Mouse (Mus musculus) neural tube, embryonic 13.5 days (tissue): Measurements from ENCODE around the gene Vps53. TPM values are rescaled to one million over a fixed set of nuclear protein-coding genes. Genes with fewer than 3 reads are reported as not detected.
"Not testable (repeated sequence)": the region's sequence is repeated elsewhere in the genome, so short reads cannot be mapped to it uniquely, and the experiment has no call there.

ENCODE experiments used
- ATAC-seq: fragments of 200-750 bp; cut with Nextera tagmentation; 2 replicates; pipeline ENCODE4 v1.8.0; 2017; ENCODE audit warnings: low read depth, mild to moderate bottlenecking, moderate TSS enrichment, moderate library complexity
- H3K27ac ChIP-seq: fragments of 300-500 bp; sonication (generic); replicated peaks from 2 replicates; pipeline ENCODE4 v1.5.1; 2015; ENCODE audit warnings: moderate library complexity, mild to moderate bottlenecking, inconsistent platforms
- H3K27me3 ChIP-seq: fragments of 300-500 bp; sonication (generic); 2 replicates; pipeline ENCODE4 v1.6.1; 2015; ENCODE audit warnings: mild to moderate bottlenecking, inconsistent platforms
- H3K36me3 ChIP-seq: fragments of 300-500 bp; sonication (generic); 2 replicates; pipeline ENCODE4 v1.6.1; 2015; ENCODE audit warnings: mild to moderate bottlenecking, inconsistent platforms
- H3K4me1 ChIP-seq: fragments of 300-500 bp; sonication (generic); replicated peaks from 2 replicates; pipeline ENCODE4 v1.6.1; 2015; ENCODE audit warnings: inconsistent platforms
- H3K4me2 ChIP-seq: fragments of 300-500 bp; sonication (generic); 2 replicates; pipeline ENCODE4 v1.6.1; 2015; ENCODE audit warnings: inconsistent platforms, mild to moderate bottlenecking, moderate library complexity
- H3K4me3 ChIP-seq: fragments of 300-500 bp; sonication (generic); 2 replicates; pipeline ENCODE4 v1.5.1; 2015; ENCODE audit warnings: mild to moderate bottlenecking, inconsistent platforms
- H3K9ac ChIP-seq: fragments of 300-500 bp; sonication (generic); 2 replicates; pipeline ENCODE4 v1.6.1; 2015; ENCODE audit warnings: moderate library complexity, mild to moderate bottlenecking, inconsistent platforms
- H3K9me3 ChIP-seq: fragments of 300-500 bp; sonication (generic); 2 replicates; pipeline ENCODE4 v1.6.1; 2016; ENCODE audit warnings: inconsistent platforms
- WGBS: fragments of 180-500 bp; shearing (Covaris S2); methylation state at CpG from one replicate; pipeline ENCODE4 v1.1.7; 2015; 5-methylcytosine and 5-hydroxymethylcytosine counted together
- polyA plus RNA-seq: library from polyadenylated mRNA; unstranded; fragments of >200 nt; fragmentation: Nextera tagmentation; extraction: Ambion mirVana; gene quantifications from 2 replicates; pipeline ENCODE4 v1.2.1, GENCODE M21; 2015

Gene Vps53
- 68.7 and 69.3 TPM in 2 replicates for polyA plus RNA-seq

DNA sequence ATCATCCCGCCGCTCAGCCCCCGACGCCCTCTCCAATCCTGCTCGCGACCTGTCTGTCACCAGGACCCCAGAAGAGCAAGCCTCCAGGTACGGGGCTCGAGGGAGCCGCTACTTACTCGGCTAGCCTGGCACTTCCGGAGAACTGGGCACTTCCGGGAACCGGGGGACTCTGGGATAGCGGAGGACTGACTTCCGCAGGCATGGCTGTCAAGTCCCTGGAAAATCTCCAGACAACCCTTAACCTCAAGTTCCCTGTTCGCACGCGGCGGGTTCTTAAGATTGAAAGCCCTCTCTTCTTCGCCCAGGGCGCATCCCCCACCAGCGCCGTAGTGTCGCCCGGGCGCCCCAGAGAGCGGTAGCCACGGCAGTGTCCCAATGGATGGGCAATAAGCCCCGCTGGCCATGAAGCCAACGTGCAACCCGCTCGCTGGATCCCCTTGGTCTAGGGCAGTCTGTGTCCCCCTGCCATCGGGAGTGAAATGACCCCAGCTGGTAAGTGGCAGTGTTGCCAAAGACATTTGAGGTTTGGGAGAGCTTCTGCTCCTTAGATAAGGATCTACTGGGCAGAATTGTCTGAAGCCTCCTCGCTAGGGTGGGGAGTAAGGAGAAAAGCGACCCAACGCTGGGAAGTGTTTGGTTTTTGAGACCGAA lies at the start of gene Vps53, which contains the start of gene Fam57a:
Vps53 (minus strand) TSS at position 153 of the 651 bp plus-strand sequence.
Fam57a (plus strand) TSS at position 177 of the 651 bp plus-strand sequence.
- Histone ChIP-seq H3K4me1 (peaks cover 18% of the 10 kb centered on the region), H3K4me3 (peak within 1 kb of the TSS; percentile 94), H3K27me3 (no peaks in the 10 kb centered on the region), H3K36me3 (peaks cover 8% of the 10 kb centered on the region; the same call in 1 of the 2 replicates), H3K27ac (peak within 1 kb of the TSS; percentile 83), H3K9me3 (no peaks in the 10 kb centered on the region), H3K4me2 (peak within 1 kb of the TSS; percentile 82), H3K9ac (peak within 1 kb of the TSS; percentile 80)
- WGBS = under 1% methylated on average over 37 of the region's 37 CpGs
- peak; percentile 94 for ATAC-seq

DNA sequence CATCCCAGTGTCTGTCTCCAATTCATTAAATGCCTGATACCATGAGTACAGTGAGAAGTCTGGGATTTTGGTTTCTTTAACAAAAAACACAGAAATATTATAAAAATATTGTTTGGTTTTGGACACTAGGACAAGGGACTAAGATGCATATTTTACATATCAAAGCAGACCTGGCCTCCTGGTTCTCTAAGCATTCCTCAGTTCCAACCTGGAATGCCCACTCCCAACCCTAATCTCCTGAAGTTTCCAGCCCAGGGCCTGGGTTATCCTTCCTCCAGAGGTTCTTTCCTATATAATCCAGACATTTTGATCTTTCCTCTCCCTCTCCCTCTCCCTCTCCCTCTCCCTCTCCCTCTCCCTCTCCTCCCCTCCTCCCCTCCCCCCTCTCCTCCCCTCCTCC lies 45.6 kb upstream of the Vps53 start:
- Histone ChIP-seq H3K4me3 (no peak overlapping the region), H3K27ac (no peak overlapping the region), H3K9ac (no peak overlapping the region), H3K36me3 (peaks cover 60% of the 10 kb centered on the region), H3K9me3 (no peaks in the 10 kb centered on the region), H3K4me2 (no peak overlapping the region), H3K27me3 (no peaks in the 10 kb centered on the region), H3K4me1 (no peaks in the 10 kb centered on the region)
- ATAC-seq = no peak

- H3K36me3 ChIP-seq = peaks cover 65% of the 10 kb centered on the region
- 93% methylated on average over 5 of the region's 5 CpGs for WGBS
- no peak overlapping the region for H3K27ac ChIP-seq
- no peak overlapping the region for H3K4me2 ChIP-seq
- no peaks in the 10 kb centered on the region for H3K9me3 ChIP-seq
- H3K27me3 ChIP-seq = no peaks in the 10 kb centered on the region
- no peak for ATAC-seq
- H3K4me1 ChIP-seq = no peaks in the 10 kb centered on the region
- H3K4me3 ChIP-seq = no peak overlapping the region
- H3K9ac ChIP-seq = no peak overlapping the region
These were observed 45.2 kb upstream of the Vps53 start for GRCm38 (mm10) chr11:76224631-76225030.

- H3K27ac ChIP-seq = peak within 1 kb of the TSS; percentile 92
- H3K9ac ChIP-seq = peak within 1 kb of the TSS; percentile 95
- H3K9me3 ChIP-seq = no peaks in the 10 kb centered on the region
- H3K4me2 ChIP-seq = peak within 1 kb of the TSS; percentile 75
- under 1% methylated on average over 35 of the region's 35 CpGs for WGBS
- H3K4me3 ChIP-seq = peak within 1 kb of the TSS; percentile 85
- peak; percentile 99 for ATAC-seq
- H3K27me3 ChIP-seq = no peaks in the 10 kb centered on the region
- H3K4me1 ChIP-seq = peaks cover 21% of the 10 kb centered on the region
- H3K36me3 ChIP-seq = peaks cover 48% of the 10 kb centered on the region
These were observed 37.9 kb upstream of the Vps53 start, which contains the start of the genes Dbil5 and Gemin4 for GRCm38 (mm10) chr11:76217390-76217800. TSS of gene Dbil5 (plus strand) at chr11:76217608. TSS of gene Gemin4 (minus strand) at chr11:76217664.

- Histone ChIP-seq H3K36me3 (peaks cover 48% of the 10 kb centered on the region), H3K9ac (peak overlapping the region; percentile 95), H3K9me3 (no peaks in the 10 kb centered on the region), H3K4me1 (peaks cover 21% of the 10 kb centered on the region), H3K4me2 (peak overlapping the region; percentile 75), H3K27me3 (no peaks in the 10 kb centered on the region), H3K27ac (peak overlapping the region; percentile 92), H3K4me3 (peak overlapping the region; percentile 85)
- ATAC-seq = peak; percentile 87
- WGBS = 3% methylated on average over 33 of the region's 33 CpGs
These were observed 37.4 kb upstream of the Vps53 start for GRCm38 (mm10) chr11:76216681-76217389.

- no peak overlapping the region for H3K9ac ChIP-seq
- no peaks in the 10 kb centered on the region for H3K9me3 ChIP-seq
- H3K36me3 ChIP-seq = peaks cover 47% of the 10 kb centered on the region
- ATAC-seq = no peak
- WGBS = 93% methylated on average over 5 of the region's 5 CpGs
- no peak overlapping the region for H3K27ac ChIP-seq
- no peaks in the 10 kb centered on the region for H3K27me3 ChIP-seq
- peaks cover 21% of the 10 kb centered on the region for H3K4me1 ChIP-seq
- H3K4me3 ChIP-seq = peak overlapping the region; percentile 85
- H3K4me2 ChIP-seq = peak overlapping the region; percentile 75
These were observed 36.6 kb upstream of the Vps53 start for GRCm38 (mm10) chr11:76216049-76216540.

DNA sequence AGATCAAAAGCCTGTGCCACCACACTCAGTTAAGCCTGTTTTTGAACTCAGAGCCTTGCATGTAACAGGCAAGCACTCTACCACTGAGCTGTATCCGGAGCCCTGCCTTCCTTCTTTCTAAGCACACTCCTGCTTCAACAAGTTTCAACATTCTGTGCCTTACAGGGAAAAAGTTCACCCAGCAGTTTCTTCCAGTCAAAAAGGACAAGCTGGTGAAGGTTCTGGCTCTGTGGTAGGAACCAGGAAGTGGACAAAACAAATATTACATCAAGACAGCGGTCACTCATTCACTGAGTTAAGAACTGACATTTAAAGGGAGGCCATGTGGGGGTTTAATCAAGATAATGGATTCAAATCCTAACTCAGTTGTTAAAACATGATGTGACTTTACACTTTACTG lies 35.6 kb upstream of the Vps53 start:
- Histone ChIP-seq H3K27me3 (no peaks in the 10 kb centered on the region), H3K4me1 (peaks cover 21% of the 10 kb centered on the region), H3K9me3 (no peaks in the 10 kb centered on the region), H3K9ac (no peak overlapping the region), H3K36me3 (peaks cover 48% of the 10 kb centered on the region), H3K27ac (no peak overlapping the region), H3K4me2 (no peak overlapping the region), H3K4me3 (no peak overlapping the region)
- ATAC-seq = no peak
- 90% methylated on average over 2 of the region's 2 CpGs for WGBS

- Histone ChIP-seq H3K9me3 (no peaks in the 10 kb centered on the region), H3K9ac (no peak overlapping the region), H3K27ac (no peak overlapping the region), H3K36me3 (peaks cover 49% of the 10 kb centered on the region), H3K4me3 (no peak overlapping the region), H3K4me2 (no peak overlapping the region), H3K4me1 (peaks cover 21% of the 10 kb centered on the region), H3K27me3 (no peaks in the 10 kb centered on the region)
- WGBS = 31% methylated on average over 5 of the region's 5 CpGs
- ATAC-seq = no peak
These were observed 34.4 kb upstream of the Vps53 start for GRCm38 (mm10) chr11:76213841-76214240.

- not testable (repeated sequence) for ATAC-seq, H3K4me3 ChIP-seq, H3K27me3 ChIP-seq, H3K9me3 ChIP-seq, H3K27ac ChIP-seq, H3K4me2 ChIP-seq, H3K9ac ChIP-seq
- peaks cover 71% of the 10 kb centered on the region for H3K36me3 ChIP-seq
- H3K4me1 ChIP-seq = peaks cover 11% of the 10 kb centered on the region
- 97% methylated on average over 6 of the region's 6 CpGs for WGBS
These were observed 32.1 kb upstream of the Vps53 start for GRCm38 (mm10) chr11:76211595-76211994.

DNA sequence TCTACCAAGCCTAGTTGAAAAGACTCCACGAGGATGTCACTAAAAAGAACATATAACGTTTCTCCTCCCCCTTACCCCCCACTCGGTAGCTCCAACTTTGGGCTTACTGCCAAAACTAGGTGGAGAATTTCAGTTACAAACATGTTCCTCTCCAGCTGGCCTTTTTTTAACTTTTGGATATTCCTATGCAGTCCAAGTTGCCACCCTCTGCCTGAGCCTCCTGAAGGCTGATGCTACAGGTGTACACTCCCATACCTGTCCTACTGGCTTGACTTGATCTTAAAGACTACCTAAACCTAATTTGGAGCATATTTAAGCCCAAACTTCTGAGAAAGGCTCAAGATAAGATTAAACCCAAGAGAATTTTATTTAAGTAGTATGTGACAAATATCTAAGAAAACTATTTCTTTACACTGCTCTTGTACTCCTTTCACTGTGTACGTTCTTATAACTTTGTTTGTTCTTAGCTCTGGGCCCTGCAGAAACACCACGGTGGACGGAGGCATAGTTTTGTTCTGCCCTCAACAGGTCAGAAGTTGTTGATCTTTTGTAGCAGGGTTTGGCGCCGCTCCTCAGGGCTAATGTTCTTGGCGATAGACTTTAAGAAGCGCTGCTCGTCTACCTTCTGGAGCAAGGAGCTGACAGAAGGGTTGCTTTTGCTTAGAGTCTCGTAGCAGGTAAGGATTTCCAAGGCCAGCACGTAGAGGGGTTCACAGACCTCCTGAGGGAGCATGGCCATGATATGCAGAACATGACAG lies 31.0 kb upstream of the Vps53 start:
- ATAC-seq = no peak
- no peaks in the 10 kb centered on the region for H3K4me1 ChIP-seq
- no peaks in the 10 kb centered on the region for H3K27me3 ChIP-seq
- no peak overlapping the region for H3K4me2 ChIP-seq
- H3K4me3 ChIP-seq = no peak overlapping the region
- WGBS = 90% methylated on average over 13 of the region's 13 CpGs
- H3K9ac ChIP-seq = no peak overlapping the region
- peaks cover 83% of the 10 kb centered on the region for H3K36me3 ChIP-seq
- H3K9me3 ChIP-seq = no peaks in the 10 kb centered on the region
- no peak overlapping the region for H3K27ac ChIP-seq

GRCm38 (mm10) chr11:76206793-76207192 lies 27.3 kb upstream of the Vps53 start:
- no peaks in the 10 kb centered on the region for H3K27me3 ChIP-seq
- 90% methylated on average over 5 of the region's 5 CpGs for WGBS
- no peaks in the 10 kb centered on the region for H3K9me3 ChIP-seq
- ATAC-seq = no peak
- peaks cover 72% of the 10 kb centered on the region for H3K36me3 ChIP-seq
- H3K27ac ChIP-seq = no peak overlapping the region
- H3K4me2 ChIP-seq = no peak overlapping the region
- H3K4me3 ChIP-seq = no peak overlapping the region
- no peak overlapping the region for H3K9ac ChIP-seq
- peaks cover 12% of the 10 kb centered on the region for H3K4me1 ChIP-seq
